ENCODE assay signal across 27 mouse cellular contexts in the genomic region with DNA sequence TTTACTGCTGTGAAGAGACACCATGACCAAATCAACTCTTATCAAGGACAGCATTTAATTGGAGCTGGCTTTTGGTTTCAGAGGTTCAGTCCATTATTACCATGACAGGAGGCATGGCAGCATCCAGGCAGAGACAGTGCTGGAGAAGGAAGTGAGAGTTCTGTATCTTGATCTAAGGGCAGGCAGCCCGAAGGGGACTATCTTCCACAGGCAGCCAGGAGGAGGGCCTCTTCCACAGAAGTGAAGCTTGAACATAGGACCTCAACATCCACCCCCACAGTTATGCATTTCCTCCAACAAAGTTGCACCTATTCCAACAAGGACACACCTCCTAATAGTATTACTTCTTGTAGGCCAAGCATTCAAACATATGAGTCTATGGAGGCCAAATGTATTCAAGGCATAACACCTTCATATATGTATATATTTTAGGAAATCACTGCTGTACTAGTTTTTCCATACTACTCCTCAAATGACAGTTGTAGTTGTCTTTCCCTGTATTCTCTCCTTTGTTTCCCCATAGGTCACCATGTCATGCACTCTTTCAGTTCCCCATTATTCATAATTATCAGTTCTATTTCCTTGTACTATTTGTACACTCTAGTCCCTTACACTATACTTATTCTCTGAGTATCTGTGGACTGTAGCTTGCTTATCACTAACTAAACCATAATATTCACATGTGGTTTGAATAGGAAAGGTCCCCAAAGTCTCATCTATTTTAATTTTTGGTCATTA. TPM values are rescaled to one million over a fixed set of nuclear protein-coding genes. Genes with fewer than 3 reads are reported as not detected.
DNase-seq lines count a peak whose midpoint lies in the region; ATAC-seq and TF ChIP-seq lines count a peak whose summit lies in the region.
"Had no signal": no experiment of that assay in that cellular context is flagged by ENCODE, and none has a peak within 500 bp of the region (broad histone marks: within the 10 kb centered on the region; RNA-seq: fewer than 3 reads in every experiment).

No protein-coding gene starts in this region.

- ATAC-seq in megakaryocyte, adult 5-6 weeks (ENCODE audit: poor library complexity, severe bottlenecking): peak; percentile 68
- ATAC-seq: CD4-positive, CD25-positive, alpha-beta regulatory T cell, adult 4 months; forebrain, embryonic 14.5 days; forebrain, embryonic 16.5 days had no signal

- no peak overlapping the region for H3K27ac ChIP-seq in MEL (ENCODE audit: control insufficient read depth, low read depth, low read length)
- H3K27ac ChIP-seq: embryonic facial prominence, embryonic 13.5 days; embryonic facial prominence, embryonic 15.5 days; forebrain, embryonic 10.5 days; forebrain, embryonic 12.5 days had no signal

- no peaks in the 10 kb centered on the region for H3K27me3 ChIP-seq in MEL (ENCODE audit: control insufficient read depth in 1 of 2, insufficient read depth in 2 of 2, low read length in 2 of 2)
- H3K27me3 ChIP-seq: CH12.LX; embryonic facial prominence, embryonic 13.5 days; embryonic facial prominence, embryonic 15.5 days; forebrain, embryonic 12.5 days had no signal

- H3K9me3 ChIP-seq in MEL (replicated peaks; ENCODE audit: insufficient read depth, low read length): no peaks in the 10 kb centered on the region
- H3K9me3 ChIP-seq: embryonic facial prominence, embryonic 13.5 days; embryonic facial prominence, embryonic 15.5 days; forebrain, embryonic 10.5 days; forebrain, embryonic 12.5 days; G1E had no signal

- H3K36me3 ChIP-seq in MEL (ENCODE audit: control insufficient read depth in 1 of 2, insufficient read depth in 2 of 2, low read length in 2 of 2): peaks cover 0 to 19% of the 10 kb centered on the region in 2 experiments; a peak in 3 of 4 replicates
- H3K36me3 ChIP-seq: embryonic facial prominence, embryonic 15.5 days; forebrain, embryonic 10.5 days; forebrain, embryonic 12.5 days had no signal

- no peak for TF ChIP-seq RAD21 in MEL (IDR thresholded peaks at IDR 0.05; ENCODE audit: low read depth, low read length)

- peak; percentile 25 for DNase-seq in A20 (ENCODE audit: low read depth, low spot score)
- DNase-seq in MEL (ENCODE audit: low read depth, low spot score): peak; percentile 49
- no peak for DNase-seq in thymus, postnatal 0 days (ENCODE audit: low spot score)
- no peak for DNase-seq in frontal cortex, postnatal 25 days (ENCODE audit: low spot score in 2 of 2)
- no peak for DNase-seq in left cerebral cortex, adult 11 months (ENCODE audit: low spot score)
- DNase-seq: adrenal gland, adult 2 months; adrenal gland, postnatal 10 days; adrenal gland, postnatal 25 days; B cell, adult 2 months; cerebellum, adult 11 months; cerebellum, adult 18-20 months; cerebellum, adult 8-10 months; cerebellum, adult 9-11 months; cerebellum, postnatal 14 days; cerebellum, postnatal 36 days; embryo, embryonic 11 days had no signal

- H3K4me3 ChIP-seq in MEL (ENCODE audit: control insufficient read depth in 1 of 2, insufficient read depth in 1 of 2, low read depth in 2 of 2, low read length in 2 of 2): no peak overlapping the region
- H3K4me3 ChIP-seq: embryonic facial prominence, embryonic 13.5 days; embryonic facial prominence, embryonic 15.5 days; erythroblast, embryonic 14.5 days; forebrain, embryonic 10.5 days; forebrain, embryonic 12.5 days had no signal

- H3K9ac ChIP-seq in MEL (ENCODE audit: control insufficient read depth, low read depth, low read length, poor library complexity, severe bottlenecking): no peak overlapping the region
- H3K9ac ChIP-seq: embryonic facial prominence, embryonic 13.5 days; embryonic facial prominence, embryonic 15.5 days; forebrain, embryonic 12.5 days had no signal

- no peak for TF ChIP-seq CTCF in MEL (IDR thresholded peaks at IDR 0.05 in 2 of 3, conservative IDR thresholded peaks at IDR 0.05 in 1 of 3; ENCODE audit: control insufficient read depth in 1 of 3, insufficient read depth in 1 of 3, low read depth in 2 of 3, low read length in 3 of 3, poor library complexity in 1 of 3, severe bottlenecking in 1 of 3)

- TF ChIP-seq EP300 in MEL (IDR thresholded peaks at IDR 0.05; ENCODE audit: low read depth in 1 of 2, low read length in 2 of 2): peak; percentile 28 to 30; a peak in 1 of 4 replicates

- H3K4me1 ChIP-seq in MEL (ENCODE audit: control insufficient read depth in 1 of 2, insufficient read depth in 2 of 2, low read length in 2 of 2): peaks cover 5 to 10% of the 10 kb centered on the region in 2 experiments; a peak in 3 of 4 replicates
- H3K4me1 ChIP-seq: embryonic facial prominence, embryonic 13.5 days; embryonic facial prominence, embryonic 15.5 days; forebrain, embryonic 10.5 days; forebrain, embryonic 12.5 days had no signal

- H3K79me2 ChIP-seq in MEL (ENCODE audit: control insufficient read depth, insufficient read depth, low read length, poor library complexity): no peaks in the 10 kb centered on the region

- no peak for TF ChIP-seq POLR2A in MEL (IDR thresholded peaks at IDR 0.05; ENCODE audit: control insufficient read depth in 1 of 2, insufficient read depth in 1 of 2, low read depth in 1 of 2, low read length in 2 of 2, poor library complexity in 1 of 2)

TF ChIP-seq in MEL, 35 proteins besides CTCF, POLR2A, EP300 and RAD21:
- TF ChIP-seq JUND (IDR thresholded peaks at IDR 0.05; ENCODE audit: low read depth, low read length): no peak
- peak; percentile 57 for TF ChIP-seq TBP (IDR thresholded peaks at IDR 0.05; ENCODE audit: low read depth, low read length)

RNA-seq across cellular contexts. Expression of gene Fbxl4, which starts 26.4 kb away (rescaled TPM):
- 3.9 and 4.5 TPM in 2 replicates for total RNA-seq in MEL (2012; rRNA removed)
- 1 to 10 TPM in 1 of 2 experiments, not detected in 1; 4.5 TPM for polyA plus RNA-seq in MEL (2012; ENCODE audit: insufficient read depth in 1 of 2, insufficient read length in 2 of 2, low read depth in 1 of 2, low replicate concordance in 2 of 2, missing spikeins in 1 of 2)
- 12.8 and 15.0 TPM in 2 replicates for total RNA-seq in megakaryocyte, adult 5-6 weeks (2015)
- total RNA-seq in megakaryocyte, adult 5-6 weeks (2017): 6.9 and 8.2 TPM in 2 replicates
- 13.6 and 13.8 TPM in 2 replicates for polyA plus RNA-seq in thymus, postnatal 0 days (2015; fragmentation: Nextera tagmentation; extraction: Ambion mirVana)

Comparison
In these comparisons a context has a peak if more than half of its experiments do, and no peak if none do; other contexts are left out.
1. DNase-seq: peak in A20 (single experiment) and MEL (single experiment); none in thymus, postnatal 0 days (single experiment), frontal cortex, postnatal 25 days (0 of 2) and left cerebral cortex, adult 11 months (single experiment).